Mouse (Mus musculus): Measurements from ENCODE around the gene Swap70. TPM values are rescaled to one million over a fixed set of nuclear protein-coding genes. Genes with fewer than 3 reads are reported as not detected.

The Swap70 gene
- polyA plus RNA-seq, 1 experiment from 2014 or later = 22.3 TPM

GRCm38 (mm10) chr7:110272434-110272833 lies 50.9 kb downstream of the Swap70 start:
- 77% methylated on average over 4 of the region's 4 CpGs for WGBS

GRCm38 (mm10) chr7:110277734-110278245 lies 56.3 kb downstream of the Swap70 start:
- Histone ChIP-seq H3K4me2 (ENCODE audit: low read depth, low read length) (no peak overlapping the region), H3K4me1 (ENCODE audit: control insufficient read depth, insufficient read depth, low read length) (0 out of 2 replicates have a peak, but pooled peaks cover 3% of the 10 kb centered on the region), H3K36me3 (ENCODE audit: control insufficient read depth, insufficient read depth) (peaks cover 43% of the 10 kb centered on the region), H3K4me3 (ENCODE audit: low read length) (no peak overlapping the region), H3K27me3 (ENCODE audit: control insufficient read depth, insufficient read depth, low read length) (no peaks in the 10 kb centered on the region), H3K9ac (ENCODE audit: low read length) (no peak overlapping the region), H3K27ac (ENCODE audit: low read length) (no peak overlapping the region), H3K9me3 (replicated peaks; ENCODE audit: control insufficient read depth, low read length) (no peaks in the 10 kb centered on the region)
- 85% methylated on average over 5 of the region's 5 CpGs for WGBS
- no peak for ATAC-seq (replicated peaks; ENCODE audit: extremely low read depth, insufficient read depth, low FRiP score)

More at GRCm38 (mm10) chr7:110272434-110272833, 50.9 kb downstream of the Swap70 start:
- no peak for ATAC-seq (replicated peaks; ENCODE audit: extremely low read depth, insufficient read depth, low FRiP score)
- Histone ChIP-seq H3K27ac (ENCODE audit: low read length) (no peak overlapping the region; the same call in 1 of the 2 replicates), H3K9me3 (replicated peaks; ENCODE audit: control insufficient read depth, low read length) (no peaks in the 10 kb centered on the region), H3K4me3 (ENCODE audit: low read length) (no peak overlapping the region), H3K9ac (ENCODE audit: low read length) (no peak overlapping the region), H3K4me2 (ENCODE audit: low read depth, low read length) (no peak overlapping the region), H3K4me1 (ENCODE audit: control insufficient read depth, insufficient read depth, low read length) (peaks cover 7% of the 10 kb centered on the region; the same call in 1 of the 2 replicates), H3K27me3 (ENCODE audit: control insufficient read depth, insufficient read depth, low read length) (no peaks in the 10 kb centered on the region), H3K36me3 (ENCODE audit: control insufficient read depth, insufficient read depth) (peaks cover 23% of the 10 kb centered on the region)

DNA sequence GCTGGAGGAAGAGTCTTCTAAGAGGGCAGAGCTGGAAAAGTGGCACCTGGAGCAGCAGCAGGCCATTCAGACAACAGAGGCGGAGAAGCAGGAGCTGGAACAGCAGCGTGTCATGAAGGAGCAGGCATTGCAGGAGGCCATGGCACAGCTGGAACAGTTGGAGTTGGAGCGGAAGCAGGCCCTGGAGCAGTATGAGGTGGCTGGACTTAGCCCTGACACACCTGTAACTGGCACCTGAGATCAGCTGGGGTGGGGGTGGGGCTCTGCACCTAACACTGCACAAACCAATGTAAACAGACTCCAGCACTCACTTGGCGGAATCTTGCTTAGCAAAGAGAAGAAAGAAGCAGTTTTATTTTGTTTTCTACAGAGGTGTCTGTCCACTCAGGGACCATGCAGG lies 57.7 kb downstream of the Swap70 start:
- H3K27ac ChIP-seq (ENCODE audit: low read length) = no peak overlapping the region
- no peak overlapping the region for H3K9ac ChIP-seq (ENCODE audit: low read length)
- 90% methylated on average over 4 of the region's 4 CpGs for WGBS
- H3K4me3 ChIP-seq (ENCODE audit: low read length) = no peak overlapping the region
- H3K4me2 ChIP-seq (ENCODE audit: low read depth, low read length) = no peak overlapping the region
- no peak for ATAC-seq (replicated peaks; ENCODE audit: extremely low read depth, insufficient read depth, low FRiP score)
- H3K27me3 ChIP-seq (ENCODE audit: control insufficient read depth, insufficient read depth, low read length) = no peaks in the 10 kb centered on the region
- H3K4me1 ChIP-seq (ENCODE audit: control insufficient read depth, insufficient read depth, low read length) = 0 out of 2 replicates have a peak, but pooled peaks cover 3% of the 10 kb centered on the region
- H3K36me3 ChIP-seq (ENCODE audit: control insufficient read depth, insufficient read depth) = peaks cover 41% of the 10 kb centered on the region
- H3K9me3 ChIP-seq (replicated peaks; ENCODE audit: control insufficient read depth, low read length) = no peaks in the 10 kb centered on the region

- Histone ChIP-seq H3K4me1 (ENCODE audit: control insufficient read depth, insufficient read depth, low read length) (no peaks in the 10 kb centered on the region), H3K9ac (ENCODE audit: low read length) (no peak overlapping the region), H3K27me3 (ENCODE audit: control insufficient read depth, insufficient read depth, low read length) (no peaks in the 10 kb centered on the region), H3K4me3 (ENCODE audit: low read length) (no peak overlapping the region), H3K9me3 (replicated peaks; ENCODE audit: control insufficient read depth, low read length) (no peaks in the 10 kb centered on the region), H3K27ac (ENCODE audit: low read length) (no peak overlapping the region), H3K4me2 (ENCODE audit: low read depth, low read length) (no peak overlapping the region), H3K36me3 (ENCODE audit: control insufficient read depth, insufficient read depth) (peaks cover 29% of the 10 kb centered on the region)
- no peak for ATAC-seq (replicated peaks; ENCODE audit: extremely low read depth, insufficient read depth, low FRiP score)
- WGBS = 79% methylated on average over 11 of the region's 11 CpGs
Observed at GRCm38 (mm10) chr7:110281435-110282256, 60.1 kb downstream of the Swap70 start.

GRCm38 (mm10) chr7:110282797-110283196 lies 61.3 kb downstream of the Swap70 start:
- Histone ChIP-seq H3K9ac (ENCODE audit: low read length) (no peak overlapping the region), H3K4me1 (ENCODE audit: control insufficient read depth, insufficient read depth, low read length) (peaks cover 9% of the 10 kb centered on the region), H3K9me3 (replicated peaks; ENCODE audit: control insufficient read depth, low read length) (no peaks in the 10 kb centered on the region), H3K27me3 (ENCODE audit: control insufficient read depth, insufficient read depth, low read length) (no peaks in the 10 kb centered on the region), H3K4me3 (ENCODE audit: low read length) (no peak overlapping the region), H3K4me2 (ENCODE audit: low read depth, low read length) (no peak overlapping the region), H3K27ac (ENCODE audit: low read length) (no peak overlapping the region), H3K36me3 (ENCODE audit: control insufficient read depth, insufficient read depth) (peaks cover 29% of the 10 kb centered on the region)
- no peak for ATAC-seq (replicated peaks; ENCODE audit: extremely low read depth, insufficient read depth, low FRiP score)
- 80% methylated on average over 11 of the region's 11 CpGs for WGBS

DNA sequence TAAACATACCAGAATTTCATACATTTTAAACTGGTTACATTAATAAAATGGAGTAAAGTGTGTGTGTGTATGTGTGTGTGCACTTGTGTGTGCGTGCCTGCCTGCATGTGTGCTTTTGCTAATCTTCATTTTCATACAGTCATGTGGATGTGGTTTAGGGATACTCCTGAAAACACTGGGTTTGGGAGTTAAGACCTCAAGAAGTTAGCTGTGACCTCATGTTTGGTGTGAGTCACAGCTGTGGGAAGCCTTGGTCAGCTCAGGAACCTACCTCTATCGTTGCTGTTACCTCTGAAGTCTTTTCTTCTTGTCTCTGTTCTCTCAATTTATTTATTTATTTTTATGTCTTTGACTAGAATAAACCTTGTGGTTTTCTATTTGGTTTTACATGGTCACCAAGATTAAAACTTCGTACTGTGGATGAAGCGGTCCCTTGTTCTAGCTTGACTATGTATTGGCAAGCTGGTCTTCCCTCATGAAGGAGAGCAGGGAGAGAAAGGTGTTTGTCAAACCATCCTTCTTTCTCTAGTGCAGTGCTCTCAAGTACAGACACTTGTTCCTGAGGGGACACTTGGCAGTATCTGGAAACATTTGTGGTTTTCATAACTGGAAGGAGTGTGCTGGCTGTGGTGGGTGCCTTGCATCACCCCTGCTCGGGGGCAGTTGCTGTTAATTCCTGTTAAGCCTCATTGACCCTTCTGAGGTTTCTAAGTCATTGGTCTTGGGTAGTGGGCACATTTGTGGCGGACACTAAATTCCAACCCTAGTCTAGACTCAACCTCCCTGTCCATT lies 62.2 kb downstream of the Swap70 start:
- no peak overlapping the region for H3K4me3 ChIP-seq (ENCODE audit: low read length)
- H3K36me3 ChIP-seq (ENCODE audit: control insufficient read depth, insufficient read depth) = peaks cover 29% of the 10 kb centered on the region
- H3K4me1 ChIP-seq (ENCODE audit: control insufficient read depth, insufficient read depth, low read length) = peaks cover 18% of the 10 kb centered on the region
- H3K4me2 ChIP-seq (ENCODE audit: low read depth, low read length) = no peak overlapping the region
- no peaks in the 10 kb centered on the region for H3K9me3 ChIP-seq (replicated peaks; ENCODE audit: control insufficient read depth, low read length)
- ATAC-seq (replicated peaks; ENCODE audit: extremely low read depth, insufficient read depth, low FRiP score) = no peak
- H3K27ac ChIP-seq (ENCODE audit: low read length) = no peak overlapping the region
- H3K27me3 ChIP-seq (ENCODE audit: control insufficient read depth, insufficient read depth, low read length) = no peaks in the 10 kb centered on the region
- WGBS = 87% methylated on average over 6 of the region's 6 CpGs
- H3K9ac ChIP-seq (ENCODE audit: low read length) = no peak overlapping the region

DNA sequence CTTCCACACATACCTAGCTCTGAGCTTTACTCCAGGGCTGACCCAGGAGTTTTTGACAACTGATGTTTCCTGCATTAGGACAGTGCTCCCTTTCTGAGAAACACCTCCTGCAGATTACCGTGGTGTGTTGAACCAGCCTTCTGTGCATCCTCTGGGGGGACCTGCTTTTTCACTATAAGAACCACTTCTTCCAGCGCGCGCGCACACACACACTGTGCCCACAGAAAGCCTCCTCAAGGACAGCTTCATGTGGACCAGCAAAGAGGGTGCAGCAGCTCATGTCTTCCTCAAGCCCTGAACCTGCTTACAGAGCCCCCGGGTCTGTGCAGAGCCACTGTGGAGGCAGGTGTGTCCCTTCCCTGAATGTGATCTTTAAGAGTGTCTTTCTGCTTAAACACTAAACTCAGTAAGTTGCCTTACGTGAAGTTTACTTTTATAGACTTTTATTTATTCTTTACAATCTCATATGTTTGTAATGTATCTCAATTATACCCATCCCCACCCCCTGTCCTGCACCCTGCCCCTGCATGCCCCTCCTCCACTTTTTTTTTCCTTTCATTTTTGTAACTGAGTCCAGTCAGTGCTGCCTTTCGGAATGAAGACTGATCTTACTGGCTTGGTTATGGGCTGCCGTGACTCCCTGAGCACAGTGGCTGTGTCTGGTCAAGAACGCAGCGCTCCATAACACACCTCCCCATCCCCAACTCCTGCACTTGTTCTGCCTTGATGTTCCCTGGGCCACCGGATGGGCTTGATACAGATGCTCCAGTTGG lies 63.8 kb downstream of the Swap70 start:
- Histone ChIP-seq H3K4me3 (ENCODE audit: low read length) (no peak overlapping the region), H3K4me2 (ENCODE audit: low read depth, low read length) (no peak overlapping the region), H3K4me1 (ENCODE audit: control insufficient read depth, insufficient read depth, low read length) (peaks cover 26% of the 10 kb centered on the region), H3K27ac (ENCODE audit: low read length) (no peak overlapping the region), H3K9ac (ENCODE audit: low read length) (no peak overlapping the region), H3K9me3 (replicated peaks; ENCODE audit: control insufficient read depth, low read length) (no peaks in the 10 kb centered on the region), H3K36me3 (ENCODE audit: control insufficient read depth, insufficient read depth) (peaks cover 14% of the 10 kb centered on the region), H3K27me3 (ENCODE audit: control insufficient read depth, insufficient read depth, low read length) (no peaks in the 10 kb centered on the region)
- ATAC-seq (replicated peaks; ENCODE audit: extremely low read depth, insufficient read depth, low FRiP score) = no peak
- 84% methylated on average over 12 of the region's 12 CpGs for WGBS

- 65% methylated on average over 3 of the region's 3 CpGs for WGBS
- no peak overlapping the region for H3K4me2 ChIP-seq (ENCODE audit: low read depth, low read length)
- H3K9ac ChIP-seq (ENCODE audit: low read length) = no peak overlapping the region
- ATAC-seq (replicated peaks; ENCODE audit: extremely low read depth, insufficient read depth, low FRiP score) = no peak
- H3K9me3 ChIP-seq (replicated peaks; ENCODE audit: control insufficient read depth, low read length) = no peaks in the 10 kb centered on the region
- peaks cover 12% of the 10 kb centered on the region; the same call in 1 of the 2 replicates for H3K36me3 ChIP-seq (ENCODE audit: control insufficient read depth, insufficient read depth)
- no peaks in the 10 kb centered on the region for H3K27me3 ChIP-seq (ENCODE audit: control insufficient read depth, insufficient read depth, low read length)
- no peak overlapping the region for H3K27ac ChIP-seq (ENCODE audit: low read length)
- H3K4me1 ChIP-seq (ENCODE audit: control insufficient read depth, insufficient read depth, low read length) = peaks cover 26% of the 10 kb centered on the region
- no peak overlapping the region for H3K4me3 ChIP-seq (ENCODE audit: low read length)
Observed at GRCm38 (mm10) chr7:110285849-110286151, 64.3 kb downstream of the Swap70 start.
